Mouse (Mus musculus) cortical plate, adult 2 months (tissue): ENCODE measurements at regions not wholly inside any gene's neighbourhood (a gene's known extent, or its start where the extent isn't known, plus 50 kb on each side); places are given as distances from the start of the nearest gene placed in this dataset.
"Not testable (repeated sequence)": the region's sequence is repeated elsewhere in the genome, so short reads cannot be mapped to it uniquely, and the experiment has no call there.

Source experiments
- CTCF ChIP-seq: fragments of 200-500 bp; IDR thresholded peaks from 2 replicates; pipeline ENCODE4 v1.5.1; 2011; ENCODE audit warnings: mild to moderate bottlenecking, control low read depth, low read length; ENCODE audit not compliant: insufficient read depth; ENCODE audit errors: extremely low read depth
- POLR2A ChIP-seq: fragments of 200-500 bp; IDR thresholded peaks from 2 replicates; pipeline ENCODE4 v1.6.1; 2011; ENCODE audit warnings: mild to moderate bottlenecking, low read length, control low read depth; ENCODE audit not compliant: insufficient read depth; ENCODE audit errors: extremely low read depth

DNA sequence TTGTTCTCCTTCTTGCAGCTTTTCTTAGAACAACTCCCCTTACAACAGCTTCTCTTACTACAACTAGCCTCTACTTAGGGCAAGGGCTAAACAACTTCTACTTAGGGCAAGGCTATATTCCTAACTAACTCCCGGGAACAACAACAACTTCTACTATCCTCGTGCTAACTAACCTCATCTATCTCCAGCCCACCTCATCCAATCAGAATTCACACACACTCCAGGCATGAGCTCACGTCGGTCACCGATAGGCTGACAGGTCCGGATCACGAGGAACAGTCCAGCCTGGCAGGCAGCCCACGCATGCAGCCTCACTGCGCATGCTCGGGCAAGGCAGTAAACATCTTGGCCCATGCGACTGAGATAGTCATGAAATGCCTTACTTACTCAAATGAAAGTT is 53.3 kb upstream of the Emcn start:
- not testable (repeated sequence) for TF ChIP-seq CTCF, POLR2A
